Mouse (Mus musculus): ENCODE results near the gene Rpap3.

GRCm38 (mm10) chr15:97665770-97666456 is 39.7 kb downstream of the Rpap3 start:
- TF ChIP-seq POLR2A (IDR thresholded peaks at IDR 0.05; ENCODE audit: low read depth, low read length) = no peak
- TF ChIP-seq CTCF (conservative IDR thresholded peaks at IDR 0.05; ENCODE audit: insufficient read depth, insufficient read length, low read depth, low read length) = no peak

All from kidney, adult 2 months (tissue).